Mouse (Mus musculus) embryo, embryonic 11 days (tissue): ENCODE measurements around the gene Slc12a6.
A peak's percentile ranks its signal among the peaks of the same experiment; 100 is the strongest.
"Not testable (repeated sequence)": the region's sequence is repeated elsewhere in the genome, so short reads cannot be mapped to it uniquely, and the experiment has no call there.

Experiments
- DNase-seq: peaks from one replicate; pipeline ENCODE4 v3.0.0-alpha.2; 2015

Slc12a6 gene

DNA sequence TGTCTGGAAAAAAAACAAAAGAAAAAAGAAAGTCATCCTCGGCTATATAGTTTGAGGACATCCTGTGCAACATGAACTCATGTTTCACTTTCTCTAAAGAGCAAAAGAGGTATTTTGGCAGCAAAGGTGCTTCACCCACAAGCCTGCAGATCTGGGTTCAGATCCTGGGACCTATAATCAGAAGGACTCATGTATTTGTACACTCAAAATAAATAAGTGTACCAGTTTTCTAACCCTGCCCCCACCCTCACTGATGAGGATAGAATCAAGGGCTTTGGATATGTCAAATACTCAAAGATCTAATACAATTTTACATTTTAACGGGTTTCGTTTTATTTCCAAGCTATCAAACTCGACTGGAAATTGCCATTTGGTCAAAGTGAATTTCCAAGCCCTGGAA, 1.3 kb upstream of the Slc12a6 start:
- DNase-seq, result no peak

DNA sequence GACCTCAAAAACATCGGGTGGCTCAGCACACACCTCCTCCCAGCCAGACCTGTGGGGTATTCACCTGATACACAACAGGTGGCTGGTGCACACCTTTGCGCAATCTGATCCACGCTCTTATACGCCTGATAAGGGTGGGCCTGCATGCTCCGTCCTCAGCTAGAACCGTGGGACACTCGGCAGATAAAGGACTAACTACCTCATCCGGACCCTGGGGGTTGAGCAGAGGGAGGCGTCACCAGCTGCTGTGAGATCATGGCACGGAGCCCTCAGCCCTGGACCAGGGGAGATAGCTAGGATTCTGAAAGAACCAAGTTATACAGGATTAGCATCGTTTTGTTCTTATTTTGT, 592 bp downstream of the Slc12a6 start, which contains the start of gene Gm21985:
Gene Gm21985, plus strand, starts transcription at position 73 of the 351 bp plus-strand sequence.
- DNase-seq, result peak; percentile 59

DNA sequence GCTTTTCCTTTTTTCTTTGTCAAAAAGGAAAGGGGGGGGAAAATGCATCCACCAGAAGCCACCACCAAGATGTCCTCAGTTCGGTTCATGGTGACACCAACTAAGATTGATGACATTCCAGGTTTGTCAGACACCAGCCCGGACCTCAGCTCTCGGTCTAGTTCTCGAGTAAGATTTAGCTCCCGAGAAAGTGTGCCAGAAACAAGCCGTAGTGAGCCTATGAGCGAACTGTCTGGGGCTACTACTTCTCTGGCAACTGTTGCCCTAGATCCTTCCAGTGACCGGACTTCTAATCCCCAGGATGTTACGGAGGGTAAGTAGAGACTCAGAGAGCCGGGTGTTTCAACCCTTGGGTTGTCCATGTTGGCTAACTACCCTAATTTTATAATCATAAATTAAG, 1.2 kb downstream of the Slc12a6 start:
- peak; percentile 25 for DNase-seq

DNA sequence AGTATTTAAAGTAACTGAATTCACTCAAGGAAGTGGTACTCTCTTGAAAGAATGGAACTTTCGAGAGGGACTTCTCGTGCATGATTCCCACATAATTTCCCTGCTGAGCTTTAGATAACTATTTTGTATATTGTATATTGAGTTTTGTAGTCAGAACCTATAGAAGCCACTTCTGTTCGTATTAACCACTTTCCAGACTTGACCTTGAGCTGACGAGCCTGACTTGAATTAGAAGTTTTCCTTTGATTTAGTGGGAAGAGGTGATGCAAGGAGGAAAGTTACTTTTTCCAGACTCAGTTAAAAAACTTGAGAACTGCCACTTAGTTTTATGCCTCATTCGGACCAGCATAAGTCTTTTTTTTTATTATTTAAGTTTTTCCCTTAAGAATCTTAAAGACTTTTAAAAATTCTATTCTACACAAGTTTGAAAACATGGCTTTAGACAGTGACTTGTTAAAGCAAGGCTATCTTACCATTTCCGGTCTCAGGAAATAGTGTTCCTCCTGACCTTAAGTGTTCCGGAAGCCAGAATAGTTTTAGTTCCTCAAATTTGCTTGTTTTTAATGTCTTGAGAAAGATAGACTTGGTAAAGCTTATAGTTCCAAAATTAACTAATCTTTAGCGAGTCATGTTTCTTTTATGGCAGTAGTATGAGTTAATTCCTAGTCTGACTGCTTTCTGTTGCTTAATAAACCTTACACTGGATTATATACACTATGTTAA, 2.1 kb downstream of the Slc12a6 start:
- DNase-seq, result no peak

DNA sequence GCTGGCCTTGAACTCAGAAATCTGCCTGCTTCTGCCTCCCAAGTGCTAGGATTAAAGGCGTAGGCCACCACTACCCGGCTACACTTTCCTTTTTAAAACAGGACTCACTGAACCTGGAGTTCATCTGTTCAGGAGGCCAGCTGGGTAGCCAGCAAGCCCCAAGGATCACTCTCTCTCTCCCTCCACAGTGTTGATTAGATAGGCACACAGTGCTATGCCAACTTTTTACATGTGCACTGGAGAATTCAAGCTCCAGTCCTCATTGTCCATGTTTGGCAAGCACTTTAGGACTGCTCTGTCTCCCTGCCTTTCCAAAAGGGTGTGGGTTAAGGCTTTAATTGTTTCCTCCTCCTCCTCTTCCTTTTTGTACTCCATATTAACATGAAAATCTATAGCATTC, 4.4 kb downstream of the Slc12a6 start:
- no peak for DNase-seq

DNA sequence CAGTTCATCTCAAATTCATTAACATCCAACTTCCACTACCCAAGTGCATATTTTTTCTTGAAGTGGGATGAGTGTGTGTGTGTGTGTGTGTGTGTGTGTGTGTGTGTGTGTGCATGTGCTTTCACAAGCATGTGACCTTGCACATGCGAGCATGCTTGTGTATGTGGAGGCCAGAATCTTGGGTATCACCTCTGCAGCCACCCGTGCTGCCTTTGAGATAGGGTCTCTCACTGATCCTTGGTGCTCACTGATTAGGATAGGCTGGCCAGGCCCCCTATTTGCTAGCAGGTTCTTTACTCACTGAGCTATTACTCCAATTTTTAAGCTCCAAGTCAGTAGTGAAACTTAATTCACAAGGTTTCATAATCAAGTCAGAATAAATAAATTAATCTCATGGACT, 7.3 kb downstream of the Slc12a6 start:
- DNase-seq, result no peak

DNA sequence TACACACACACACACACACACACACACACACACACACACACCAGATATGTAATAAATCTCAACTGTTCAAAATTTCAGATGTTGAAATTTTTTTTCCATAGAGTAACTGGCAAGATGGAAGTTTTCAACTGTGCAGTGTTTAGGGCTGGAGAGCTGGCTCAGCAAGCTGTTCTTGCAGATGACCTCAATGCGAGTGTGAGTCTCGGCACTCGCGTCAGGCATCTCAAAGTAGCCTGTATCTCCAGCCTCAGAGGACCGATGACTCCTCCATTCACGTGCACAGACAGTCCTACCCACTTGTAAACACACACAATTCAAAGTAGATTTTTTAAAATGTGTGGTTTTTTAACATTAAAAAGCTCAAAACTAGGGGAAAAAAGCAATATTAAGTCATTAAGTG, 7.8 kb downstream of the Slc12a6 start:
- DNase-seq, result no peak

DNA sequence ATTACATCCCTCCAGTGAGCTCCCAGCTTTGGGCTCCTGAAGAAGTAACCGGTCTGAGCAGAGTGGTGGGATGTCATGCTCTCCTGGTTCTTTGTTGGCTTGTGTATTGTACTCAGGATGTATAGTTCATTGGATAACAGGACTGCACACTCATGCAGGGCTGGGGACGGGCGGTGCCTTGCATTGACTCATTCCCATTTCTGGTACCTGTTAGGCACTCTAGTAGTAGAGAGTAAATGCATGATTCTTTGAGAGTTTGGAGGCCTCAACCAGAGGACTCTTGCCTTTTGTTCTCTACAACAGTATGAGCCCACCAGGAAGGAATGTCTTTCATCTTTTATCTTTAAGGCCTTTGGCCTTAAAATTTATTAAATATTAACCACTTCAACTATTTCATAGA, 11.2 kb downstream of the Slc12a6 start:
- no peak for DNase-seq

DNA sequence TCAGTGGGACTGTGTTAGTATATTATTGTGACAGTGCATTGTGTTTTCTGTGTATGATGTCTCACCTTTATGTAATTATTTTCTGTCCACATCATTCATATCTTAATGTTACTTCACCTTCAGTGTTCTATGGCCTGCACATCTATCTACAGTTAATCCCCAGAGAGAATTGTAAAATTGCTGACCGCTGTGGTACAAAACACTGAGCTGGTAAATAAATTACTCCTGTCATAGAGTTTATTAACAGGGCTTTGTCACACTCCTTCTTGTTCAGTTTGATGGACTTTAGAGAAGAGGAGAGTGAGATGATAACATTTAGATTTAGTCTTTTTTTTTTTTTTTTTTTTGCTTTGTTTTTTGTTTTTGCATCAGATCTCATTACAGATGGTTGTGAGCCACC, 17.2 kb downstream of the Slc12a6 start:
- no peak for DNase-seq

DNA sequence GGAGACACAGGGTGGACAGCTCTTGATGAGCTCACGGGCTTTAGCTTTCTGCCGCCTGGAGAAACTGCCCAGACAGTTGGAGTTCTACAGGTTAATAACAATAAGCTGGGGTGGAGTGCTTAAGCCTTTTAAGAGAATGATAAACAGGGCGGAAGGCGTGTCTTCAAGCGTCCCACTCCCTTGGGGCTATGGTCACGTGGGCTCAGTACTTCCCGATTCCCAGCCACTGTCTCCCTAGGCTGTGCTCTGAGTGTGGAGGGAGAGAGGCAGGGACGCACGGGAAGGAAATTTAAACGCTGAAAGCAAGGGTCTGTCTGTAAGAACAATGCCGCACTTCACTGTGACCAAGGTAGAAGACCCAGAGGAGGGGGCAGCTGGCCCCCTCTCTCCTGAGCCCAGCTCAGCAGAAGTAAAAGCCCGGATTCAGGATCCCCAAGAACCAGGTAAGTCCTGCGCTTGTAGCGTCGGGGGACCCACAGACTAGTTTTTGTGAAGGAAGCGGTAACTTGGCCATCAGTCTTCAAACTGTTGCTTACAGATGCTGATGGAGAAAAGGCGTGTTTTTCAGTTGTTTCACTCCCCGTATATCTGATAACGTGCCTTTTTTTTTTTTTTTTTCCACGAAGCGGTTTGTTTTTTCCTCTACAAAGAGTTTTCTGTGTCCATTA, 18.9 kb downstream of the Slc12a6 start:
- DNase-seq, result peak; percentile 85

DNA sequence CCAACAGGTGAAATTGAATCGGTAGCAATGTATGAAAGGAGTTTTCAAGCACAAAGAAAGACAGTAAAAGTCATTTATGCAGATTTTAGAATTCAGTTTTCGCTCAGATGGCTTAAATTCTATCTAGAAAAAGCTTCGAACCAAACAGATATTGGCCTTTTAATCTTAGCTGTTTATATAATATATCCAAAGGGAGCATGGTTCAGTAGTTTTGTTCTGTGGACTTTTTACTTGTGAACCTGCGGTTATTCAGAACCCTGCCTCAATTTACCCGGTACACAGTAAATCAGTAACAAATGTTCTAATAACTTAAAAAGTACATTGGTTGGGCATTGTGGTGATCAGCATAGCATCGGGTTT, 19.4 kb downstream of the Slc12a6 start:
- no peak for DNase-seq

DNA sequence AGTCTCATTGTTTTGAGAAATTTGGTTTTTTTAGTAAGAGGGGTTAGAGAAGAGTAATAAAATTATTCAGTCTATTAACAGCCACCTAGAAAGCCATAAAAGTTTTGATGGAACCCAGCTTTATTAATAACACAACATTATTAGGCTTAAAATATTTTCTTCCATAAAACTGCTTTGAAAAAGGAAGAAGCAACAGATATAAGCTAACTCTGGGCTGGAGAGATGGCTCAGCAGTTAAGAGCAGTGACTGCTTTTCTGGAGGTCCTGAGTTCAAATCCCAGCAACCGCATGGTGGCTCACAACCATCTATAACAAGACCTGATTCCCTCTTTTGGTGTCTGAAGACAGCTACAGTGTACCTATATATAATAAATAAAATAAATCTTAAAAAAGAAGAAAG, 20.4 kb downstream of the Slc12a6 start:
- not testable (repeated sequence) for DNase-seq

DNA sequence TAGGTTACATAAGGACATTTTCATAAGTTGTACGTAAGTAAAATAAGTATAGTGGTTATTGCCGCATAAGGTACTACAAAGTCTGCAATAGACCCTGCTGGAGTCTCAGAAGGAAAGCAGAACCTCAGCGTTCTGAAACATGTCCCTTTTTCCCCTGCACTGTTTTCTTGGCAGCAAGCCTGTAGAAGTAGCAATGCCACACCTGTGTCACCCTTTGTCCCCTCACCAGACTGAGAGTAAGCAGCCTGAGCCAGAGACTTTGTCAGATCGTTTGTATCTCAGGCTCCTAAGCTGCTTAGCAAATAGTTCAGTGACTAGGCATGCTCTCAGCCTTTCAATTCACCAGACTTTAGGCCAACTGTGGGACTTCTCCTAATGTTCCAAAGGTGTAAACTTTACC, 21.4 kb downstream of the Slc12a6 start:
- no peak for DNase-seq

DNA sequence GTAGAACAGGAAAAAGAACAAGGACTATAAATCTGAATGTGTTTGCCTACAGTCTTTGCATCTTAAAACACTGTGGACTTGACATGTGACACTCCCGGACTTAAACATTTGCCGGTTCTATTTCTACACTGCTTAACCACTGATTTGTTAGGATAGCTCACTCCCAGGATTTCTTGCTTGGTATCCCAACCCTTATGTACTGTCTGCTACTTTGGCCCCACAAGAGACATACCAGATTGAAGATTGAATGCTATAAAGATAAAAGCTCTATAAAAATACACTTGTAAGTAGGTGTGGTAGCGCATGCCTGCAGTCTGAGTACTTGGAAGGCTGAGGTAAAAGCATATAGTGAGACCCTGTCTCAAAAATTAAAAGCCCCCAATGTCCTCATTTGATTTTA, 23.9 kb downstream of the Slc12a6 start:
- no peak for DNase-seq

DNA sequence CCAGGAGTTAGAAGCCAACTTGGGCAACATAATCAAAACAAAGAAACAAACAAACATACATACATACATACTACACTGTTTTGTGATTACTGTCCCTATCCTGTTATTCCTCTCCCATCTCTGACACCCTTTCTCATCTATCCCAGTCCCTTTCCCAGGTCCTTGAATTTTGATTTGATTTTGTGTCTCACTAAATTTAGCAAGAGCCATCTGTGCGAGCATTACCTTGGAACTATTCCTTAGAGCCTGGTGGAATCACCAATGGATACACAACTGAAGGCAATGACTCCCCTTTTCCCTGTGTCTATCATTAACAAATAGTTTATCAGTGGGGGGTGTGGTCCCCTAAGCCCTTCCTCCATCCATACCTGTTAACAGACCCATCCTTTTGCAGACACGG, 27.2 kb downstream of the Slc12a6 start:
- DNase-seq, result no peak

DNA sequence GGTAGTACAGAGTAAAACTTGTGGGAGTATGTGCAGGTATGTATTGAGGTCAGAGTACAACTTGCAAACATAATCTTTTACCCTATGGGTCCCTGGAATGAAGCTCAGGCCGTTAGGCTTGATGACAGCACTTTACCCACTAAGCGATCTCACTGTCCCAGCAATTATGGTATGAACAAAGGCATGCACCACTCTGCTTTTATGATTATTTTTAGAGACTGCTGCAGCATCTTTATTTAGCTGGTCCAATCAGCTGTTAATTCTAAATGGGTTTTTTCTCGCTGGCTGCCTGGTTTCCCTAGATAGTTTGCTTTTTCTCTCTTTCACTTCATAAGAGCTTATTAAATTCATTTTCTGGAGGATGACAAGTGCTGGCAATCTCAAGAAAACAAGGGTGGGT, 30.6 kb downstream of the Slc12a6 start:
- DNase-seq, result no peak

DNA sequence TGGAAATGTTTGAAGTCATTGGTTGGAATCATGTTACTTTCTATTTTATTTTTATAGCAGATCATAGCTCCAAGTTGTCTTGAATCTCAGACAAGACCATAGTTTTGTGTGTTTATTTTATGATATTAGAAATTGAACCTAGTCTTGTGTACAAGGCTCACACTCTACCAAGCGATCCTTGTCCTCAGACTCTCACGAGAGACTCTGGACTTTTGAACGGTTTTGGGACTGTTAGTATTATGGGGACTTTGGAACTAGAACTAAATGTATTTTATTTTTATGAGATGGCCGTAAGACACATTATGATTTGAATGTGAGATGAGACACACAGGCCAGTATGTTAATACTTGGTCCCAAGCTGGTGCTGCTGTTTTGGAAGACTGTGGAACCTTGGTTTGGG, 32.6 kb downstream of the Slc12a6 start:
- no peak for DNase-seq

DNA sequence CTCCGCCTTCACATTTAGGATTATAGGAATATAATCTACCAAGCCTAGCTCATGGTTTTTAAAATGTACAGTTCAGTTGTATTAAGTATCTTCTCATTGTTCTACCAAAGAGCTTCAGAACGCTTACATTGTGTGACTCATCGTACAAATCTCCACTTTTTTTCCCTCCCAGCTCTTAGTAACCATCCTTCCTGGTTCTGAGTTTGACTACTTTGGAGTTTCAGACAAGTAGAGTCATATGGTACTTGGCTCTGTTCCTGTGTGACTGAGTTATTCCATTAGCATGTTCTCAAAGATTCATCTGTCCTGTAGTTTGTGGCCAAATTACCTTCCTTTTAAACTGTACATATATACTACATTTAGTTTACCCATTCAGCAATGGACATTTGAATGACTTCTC, 43.0 kb downstream of the Slc12a6 start:
- no peak for DNase-seq

DNA sequence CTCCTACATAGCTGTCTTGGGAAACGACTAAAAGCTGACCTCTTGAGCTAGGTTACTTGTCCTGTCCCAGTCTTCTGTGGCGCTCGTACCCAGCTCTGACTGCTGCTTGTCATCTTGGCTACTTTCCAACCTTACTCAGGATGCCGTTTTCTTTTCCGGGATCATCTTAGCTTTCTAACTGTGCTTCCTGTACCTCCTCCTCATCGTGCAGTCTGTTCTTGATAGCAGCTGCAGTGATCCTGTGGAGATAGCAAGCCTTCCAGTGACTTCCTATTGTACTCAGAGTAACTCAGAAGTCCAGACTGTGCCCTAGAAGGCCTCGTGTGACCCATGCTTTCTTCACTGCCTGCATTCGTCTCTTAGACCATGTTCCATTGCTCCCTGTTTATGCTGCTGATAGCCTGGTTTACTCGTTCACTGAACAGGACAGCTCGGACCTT, 43.6 kb downstream of the Slc12a6 start:
- DNase-seq, result no peak

DNA sequence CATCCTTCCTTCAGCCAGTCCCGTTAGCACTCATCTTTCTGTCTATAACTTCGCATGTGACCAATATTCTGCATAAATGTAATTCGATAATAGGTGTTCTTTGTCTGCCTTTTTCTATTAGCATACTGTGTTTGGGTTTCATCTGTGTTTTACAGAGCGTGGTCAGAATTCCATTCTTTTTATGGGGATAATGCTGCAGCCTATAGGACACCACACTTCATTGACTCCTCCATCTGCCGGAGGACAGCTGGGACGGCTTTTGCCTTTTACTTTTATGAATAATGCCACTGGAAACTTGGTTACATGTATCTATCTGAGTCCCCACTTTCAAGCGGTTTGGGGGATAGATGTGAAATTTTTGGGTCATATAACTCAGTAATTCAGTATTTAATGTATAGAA, 50.0 kb downstream of the Slc12a6 start:
- no peak for DNase-seq

DNA sequence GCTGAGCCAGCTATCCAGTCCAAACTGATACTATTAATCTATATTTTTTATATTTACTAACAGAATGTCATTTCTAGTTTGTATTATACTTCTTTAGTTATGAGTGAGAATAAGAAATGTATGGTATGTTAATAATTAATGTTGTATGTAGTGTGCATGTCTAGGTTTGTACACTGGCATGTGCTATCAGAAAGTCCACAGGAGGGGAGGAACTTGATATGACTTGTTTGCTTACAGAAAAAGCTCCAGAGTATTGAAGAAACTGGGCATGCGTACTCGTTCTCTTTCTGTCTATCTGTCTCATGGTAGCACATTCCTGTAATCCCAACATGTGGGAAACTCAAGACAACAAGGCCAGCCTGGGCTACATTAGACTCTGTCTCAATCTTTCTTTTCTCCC, 52.6 kb downstream of the Slc12a6 start:
- no peak for DNase-seq

DNA sequence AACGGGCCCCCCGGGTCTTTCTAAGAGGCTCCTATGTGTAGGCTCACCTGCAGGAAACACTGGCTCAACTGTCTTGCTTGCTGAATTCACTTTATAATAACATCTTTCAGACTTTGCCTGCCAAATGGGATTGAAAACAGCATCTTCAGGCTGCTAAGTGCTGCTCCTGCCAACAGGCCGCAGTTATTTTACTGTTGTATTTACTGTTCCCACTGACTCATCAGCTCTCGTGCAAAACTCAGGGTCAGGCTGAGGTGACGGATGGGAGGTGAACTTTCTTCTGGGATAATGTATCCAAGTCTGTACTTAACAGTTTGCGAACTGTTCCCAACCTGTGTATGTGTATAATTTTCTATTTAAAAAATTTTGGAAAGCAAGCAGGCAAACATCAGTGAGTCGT, 53.3 kb downstream of the Slc12a6 start:
- DNase-seq, result no peak

DNA sequence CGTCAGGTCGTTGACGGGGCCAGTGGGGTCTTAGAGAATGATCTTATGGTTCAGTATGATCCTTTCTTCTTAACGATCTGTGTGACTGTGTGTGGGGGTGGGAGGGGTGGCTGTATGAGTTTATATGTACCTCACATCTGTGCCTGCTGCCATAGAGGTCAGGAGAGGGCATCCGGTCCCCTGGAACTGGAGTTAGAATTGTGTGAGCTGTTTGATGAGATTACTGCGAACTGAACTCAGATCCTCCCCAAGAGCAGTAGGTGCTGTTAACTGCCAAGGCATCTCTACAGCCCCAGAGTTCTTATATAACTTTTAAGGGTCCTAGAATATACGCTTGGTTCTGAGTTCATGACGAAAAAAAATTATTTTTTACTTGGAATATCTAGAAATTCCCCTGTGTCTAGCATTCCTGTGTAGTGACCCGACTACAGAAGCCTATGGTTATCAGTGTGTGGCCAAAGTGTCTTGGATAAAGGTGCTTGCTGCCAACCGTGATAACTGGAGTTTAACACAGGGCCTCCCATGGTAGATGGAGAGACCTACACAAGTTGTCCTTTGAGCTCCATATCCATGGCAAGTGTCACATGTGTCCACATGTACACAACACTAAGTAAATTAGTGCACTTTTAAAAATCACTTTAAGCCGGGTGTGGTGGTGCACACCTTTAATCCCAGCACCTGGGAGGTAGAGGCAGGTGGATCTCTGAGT, 62.6 kb downstream of the Slc12a6 start:
- no peak for DNase-seq
